Mouse (Mus musculus): ENCODE measurements at regions not wholly inside any gene's neighbourhood (a gene's known extent, or its start where the extent isn't known, plus 50 kb on each side); places are given as distances from the start of the nearest gene placed in this dataset.

DNA sequence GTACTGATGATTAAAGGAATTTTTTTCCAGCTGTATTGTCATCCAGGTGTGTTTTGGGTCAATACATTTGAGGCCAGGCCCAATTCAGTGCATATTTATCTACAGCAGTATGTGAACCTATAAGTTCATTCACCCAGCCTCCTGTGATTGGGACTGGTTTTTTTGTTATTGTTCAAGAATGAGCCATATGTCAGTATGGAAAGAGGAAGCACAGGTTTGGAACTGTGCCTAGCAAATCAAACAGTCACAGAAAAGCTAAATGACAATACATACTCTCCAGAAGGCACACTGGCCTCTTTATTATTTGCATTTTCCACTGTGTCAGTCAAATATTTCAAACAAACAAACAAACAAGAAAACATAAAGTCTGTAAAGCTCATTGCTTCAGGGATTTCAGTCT lies 134.7 kb downstream of the Rnd3 start:
- DNase-seq (ENCODE audit: low spot score in 2 of 2): no peak

DNA sequence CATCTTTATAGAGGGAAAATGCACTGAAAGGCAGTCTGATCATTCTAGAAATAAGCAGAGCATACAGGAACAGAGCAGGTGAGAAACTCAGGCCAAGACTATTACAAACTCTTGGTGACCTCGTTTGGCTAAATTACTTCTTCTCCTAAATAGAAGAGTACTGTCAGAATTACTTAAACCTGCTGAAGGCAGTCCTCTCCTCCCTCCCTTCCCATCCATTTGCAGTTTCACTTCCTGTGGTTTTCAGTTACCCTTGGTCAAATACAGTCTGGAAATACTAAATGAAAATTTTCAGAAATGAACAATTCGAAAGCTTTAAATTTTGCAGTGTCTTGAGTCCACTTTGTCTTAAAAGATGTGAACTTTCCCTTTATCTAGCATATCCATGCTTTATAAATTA lies 135.8 kb downstream of the Rnd3 start:
- no peak for DNase-seq (ENCODE audit: low spot score in 2 of 2)

DNA sequence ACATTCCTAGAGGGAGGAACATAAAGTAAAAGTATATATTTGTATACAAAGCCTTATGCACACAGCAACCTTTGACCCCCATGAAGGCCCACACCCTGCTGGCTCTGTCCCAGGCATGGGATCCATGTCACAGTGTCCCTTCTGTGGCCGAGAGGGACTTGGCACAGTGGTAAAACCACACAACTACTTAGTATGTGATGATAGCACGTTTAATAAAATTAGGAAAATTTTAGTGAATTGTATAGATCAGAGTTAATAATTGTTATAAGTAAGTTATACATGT lies 140.7 kb downstream of the Rnd3 start:
- no peak for DNase-seq (ENCODE audit: low spot score in 2 of 2)

DNA sequence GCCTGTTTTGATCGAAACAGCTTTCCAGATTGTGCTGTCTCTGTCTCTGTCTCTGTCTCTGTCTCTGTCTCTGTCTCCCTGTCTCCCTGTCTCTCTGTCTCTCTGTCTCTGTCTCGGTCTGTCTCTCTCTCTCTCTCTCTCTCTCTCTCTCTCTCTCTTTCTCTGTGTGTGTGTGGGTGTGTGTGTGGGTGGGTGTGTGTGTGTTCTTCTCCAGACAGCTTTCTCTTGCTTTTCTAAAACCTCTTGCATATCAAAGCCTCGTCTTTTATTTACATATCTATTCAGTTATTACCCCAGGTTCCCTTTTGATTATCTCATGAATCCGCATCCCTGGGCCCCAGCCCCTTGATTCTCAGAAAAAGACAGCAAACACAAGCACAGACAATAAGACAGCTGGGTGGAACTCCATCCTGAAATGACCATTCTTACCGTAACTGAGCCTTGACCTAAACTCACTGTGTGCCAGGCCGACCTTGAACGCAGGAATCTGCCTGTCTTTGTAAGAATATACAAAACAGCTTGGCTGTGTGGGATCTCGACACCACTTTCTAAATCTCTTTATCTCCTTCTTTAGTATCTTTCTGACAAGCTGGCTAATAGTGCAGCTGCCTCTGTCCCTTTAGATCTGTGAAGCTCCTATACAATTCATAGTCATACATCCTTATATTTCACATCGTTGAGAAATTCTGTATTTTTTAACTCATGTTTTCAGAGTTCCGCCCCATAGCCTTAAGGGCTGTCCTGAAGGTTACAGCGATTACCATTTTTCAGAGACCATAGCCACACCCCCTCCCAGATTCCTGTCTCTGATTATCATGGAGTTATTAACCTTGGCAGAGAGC lies 141.3 kb downstream of the Rnd3 start:
- DNase-seq (ENCODE audit: low spot score in 2 of 2): no peak

DNA sequence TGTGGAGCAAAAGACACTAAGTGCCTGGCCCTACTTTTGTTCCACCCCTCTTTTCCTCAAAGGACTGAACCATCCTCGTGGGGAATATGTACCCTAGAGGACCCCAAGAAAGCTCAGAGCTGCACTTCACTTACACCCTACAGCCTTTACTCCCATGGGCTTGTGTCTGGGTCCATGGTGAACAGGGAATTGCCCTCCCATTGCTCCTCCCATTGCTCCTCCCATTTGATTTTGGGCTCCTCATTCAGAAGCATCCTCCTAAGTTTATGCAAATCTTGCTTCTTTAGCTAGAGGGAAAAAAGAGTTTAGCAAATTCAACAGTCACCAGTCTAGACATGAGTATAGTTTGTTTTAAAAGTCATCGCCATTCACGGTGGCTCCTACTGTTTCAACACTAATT lies 142.1 kb downstream of the Rnd3 start:
- no peak for DNase-seq (ENCODE audit: low spot score in 2 of 2)

DNA sequence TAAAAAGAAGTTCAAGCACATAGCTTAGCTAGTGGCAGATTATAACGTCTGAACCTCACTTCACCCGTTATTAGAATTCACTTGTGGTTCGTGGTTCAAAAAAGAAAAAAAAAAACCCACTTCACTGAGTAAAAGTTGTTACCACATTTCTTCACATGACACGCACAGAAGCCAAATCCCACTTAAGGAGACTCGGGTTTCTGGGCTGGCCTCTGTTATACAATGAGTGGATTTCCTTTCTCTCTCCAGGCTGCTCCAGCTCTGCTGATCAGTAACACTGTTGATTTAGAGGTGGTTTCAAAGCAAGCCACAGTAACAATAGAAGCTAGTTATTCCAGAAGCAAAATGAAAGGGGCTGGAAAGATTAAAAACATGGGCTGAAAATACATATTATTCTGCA lies 147.4 kb downstream of the Rnd3 start:
- DNase-seq (ENCODE audit: low spot score in 2 of 2): no peak

DNA sequence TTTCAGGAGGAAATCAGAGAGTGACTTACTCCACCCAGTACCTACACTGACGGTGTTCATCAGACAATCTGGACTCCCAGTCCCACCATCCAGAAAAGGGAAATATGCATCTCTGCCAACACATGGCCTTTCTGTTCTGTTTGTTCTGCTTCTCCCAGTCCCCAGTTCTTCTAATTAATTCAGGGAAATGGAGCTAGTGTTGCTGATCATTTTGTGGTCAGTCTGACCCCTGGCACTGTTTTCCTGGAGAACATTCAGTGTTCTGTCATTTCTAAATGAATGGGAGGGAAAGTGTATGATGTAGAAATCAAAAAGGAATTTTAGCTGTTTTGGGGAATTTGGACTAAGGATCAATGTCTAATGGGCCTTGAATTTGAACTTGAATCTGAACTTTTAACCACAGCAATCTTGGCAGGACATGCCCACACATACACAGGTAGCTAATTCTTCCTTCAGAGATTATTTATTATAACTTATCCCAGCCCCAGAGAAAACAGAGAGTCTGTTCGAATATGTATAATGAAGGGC lies 165.0 kb downstream of the Rnd3 start:
- DNase-seq (ENCODE audit: low spot score in 2 of 2): no peak

DNA sequence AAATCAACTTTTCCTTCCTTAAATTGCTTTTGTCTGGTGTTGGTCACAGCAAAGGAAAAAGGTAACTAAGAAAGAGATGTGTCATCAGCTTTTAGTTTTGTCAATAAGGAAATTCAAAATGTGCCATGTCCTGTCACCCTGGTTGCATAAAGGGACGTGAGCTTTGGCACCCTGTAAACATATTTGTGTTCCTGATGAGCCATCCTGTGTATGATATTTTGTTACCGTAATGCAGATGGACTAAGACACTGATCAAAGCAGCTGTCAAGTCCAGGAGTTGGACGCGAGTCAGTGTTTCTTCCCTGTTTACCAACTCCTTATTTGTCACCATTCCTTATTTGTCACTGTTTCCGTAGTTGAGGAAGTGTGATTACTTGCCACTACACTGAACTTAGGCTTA lies 166.3 kb downstream of the Rnd3 start:
- no peak for DNase-seq (ENCODE audit: low spot score in 2 of 2)

DNA sequence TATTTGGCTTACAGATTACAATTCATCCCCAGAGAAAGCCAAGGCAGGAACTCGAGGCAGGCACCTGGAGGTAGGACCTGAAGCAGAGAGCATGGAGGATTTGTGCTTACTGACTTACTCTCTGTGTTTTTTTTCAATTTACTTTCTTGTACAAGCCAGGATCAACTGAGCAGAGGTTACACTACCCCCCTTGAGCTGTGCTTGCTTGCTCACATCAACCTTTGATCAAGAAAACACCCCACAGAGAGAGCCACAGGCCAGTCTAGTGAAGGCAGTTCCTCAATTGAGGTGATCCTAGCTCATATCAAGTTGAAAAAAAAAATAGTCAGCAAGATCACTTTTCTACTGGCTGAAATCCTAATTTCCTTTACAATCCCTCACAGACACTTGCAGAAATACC lies 170.6 kb downstream of the Rnd3 start:
- DNase-seq (ENCODE audit: low spot score in 2 of 2): no peak

DNA sequence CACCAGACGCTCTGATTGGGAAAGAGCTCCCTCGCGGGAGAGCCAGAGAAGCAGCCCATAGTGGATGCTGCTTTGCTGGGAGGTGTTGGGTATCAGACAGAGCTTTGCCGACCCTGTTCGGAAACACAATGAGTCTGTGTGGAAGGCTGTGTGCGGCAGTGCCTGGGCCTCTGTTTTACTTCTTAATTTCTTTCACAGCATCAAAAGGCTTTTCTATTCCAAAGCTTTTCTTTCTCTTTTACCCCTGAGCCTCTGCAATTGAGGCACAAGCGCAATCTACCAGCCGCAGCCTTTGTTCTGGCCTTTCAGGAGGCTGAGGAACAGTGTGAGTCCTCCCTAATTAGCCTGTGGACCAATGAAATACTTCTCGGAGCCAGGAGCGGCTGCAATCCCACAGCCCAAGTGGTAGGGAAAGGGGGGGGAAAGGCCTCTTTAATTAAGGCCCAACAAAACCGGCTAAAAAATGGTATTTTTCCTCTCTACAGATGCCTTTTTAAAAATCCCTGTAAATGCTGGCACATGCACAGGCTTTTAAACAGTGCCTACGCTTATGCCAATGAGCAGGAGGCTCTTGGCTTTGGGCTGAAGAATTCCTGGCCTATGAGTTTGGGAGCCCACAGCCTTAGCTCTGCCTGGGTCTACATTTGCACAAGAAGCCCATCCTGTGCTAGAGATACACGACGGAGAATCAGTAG lies 177.6 kb downstream of the Rnd3 start:
- DNase-seq (ENCODE audit: low spot score in 2 of 2): peak; percentile 5 to 50

DNA sequence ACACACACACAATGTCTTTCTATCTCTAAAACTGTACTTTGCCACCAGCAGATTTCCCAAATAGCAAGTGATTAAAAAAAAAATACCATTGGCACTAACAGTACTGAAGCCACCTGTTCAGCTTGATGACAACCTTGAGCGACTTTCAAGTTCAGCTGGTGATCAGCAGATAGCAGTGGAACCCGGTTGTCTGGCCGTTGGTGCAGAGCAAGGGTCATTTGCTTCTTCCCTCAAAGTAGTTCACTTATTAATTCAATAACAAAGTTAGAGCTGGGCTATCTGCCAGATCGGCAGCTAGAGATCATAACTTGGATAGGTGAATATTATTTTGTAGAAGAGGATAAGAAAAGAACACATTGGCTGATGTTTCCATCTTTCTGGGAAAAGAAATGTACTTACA lies 180.5 kb downstream of the Rnd3 start:
- no peak for DNase-seq (ENCODE audit: low spot score in 2 of 2)

DNA sequence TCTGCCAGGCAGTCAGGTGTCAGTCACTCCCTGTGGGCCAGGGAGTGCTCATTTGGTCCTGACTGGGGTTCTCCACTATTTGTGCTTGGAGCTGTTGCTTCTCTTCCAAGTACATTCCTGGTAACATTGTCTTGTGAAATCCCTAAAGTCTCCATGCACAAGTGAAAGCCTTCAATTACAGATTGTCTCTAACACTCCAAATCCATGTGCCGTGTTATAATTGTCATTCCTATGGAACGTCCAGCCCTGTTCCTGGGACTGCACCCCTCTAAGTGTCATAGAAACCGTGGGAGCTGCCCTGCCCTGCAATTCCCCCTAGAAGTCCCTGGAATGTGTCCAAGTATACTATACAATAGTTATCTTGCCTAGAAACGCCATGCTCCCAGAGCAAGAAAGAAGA lies 181.1 kb downstream of the Rnd3 start:
- no peak for DNase-seq (ENCODE audit: low spot score in 2 of 2)

DNA sequence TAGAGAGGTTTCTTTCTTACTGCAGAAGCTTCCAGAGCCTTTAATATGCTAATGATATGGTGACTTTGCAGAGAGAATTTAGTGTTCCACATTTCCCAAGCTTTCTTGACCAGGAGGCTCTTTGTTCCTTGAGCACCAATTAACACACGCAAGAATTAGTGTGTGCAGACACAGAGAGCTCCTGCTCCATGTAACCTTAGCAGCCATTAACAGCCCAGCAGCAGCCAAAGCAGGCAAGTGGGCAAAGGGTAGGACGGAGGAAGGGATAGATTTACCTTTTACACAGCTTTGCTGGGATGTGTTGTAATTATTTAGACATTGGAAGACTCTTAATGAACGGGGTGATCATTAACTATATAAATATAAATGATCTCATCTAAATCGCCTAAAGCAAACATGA lies 181.8 kb downstream of the Rnd3 start:
- DNase-seq (ENCODE audit: low spot score in 2 of 2): no peak

DNA sequence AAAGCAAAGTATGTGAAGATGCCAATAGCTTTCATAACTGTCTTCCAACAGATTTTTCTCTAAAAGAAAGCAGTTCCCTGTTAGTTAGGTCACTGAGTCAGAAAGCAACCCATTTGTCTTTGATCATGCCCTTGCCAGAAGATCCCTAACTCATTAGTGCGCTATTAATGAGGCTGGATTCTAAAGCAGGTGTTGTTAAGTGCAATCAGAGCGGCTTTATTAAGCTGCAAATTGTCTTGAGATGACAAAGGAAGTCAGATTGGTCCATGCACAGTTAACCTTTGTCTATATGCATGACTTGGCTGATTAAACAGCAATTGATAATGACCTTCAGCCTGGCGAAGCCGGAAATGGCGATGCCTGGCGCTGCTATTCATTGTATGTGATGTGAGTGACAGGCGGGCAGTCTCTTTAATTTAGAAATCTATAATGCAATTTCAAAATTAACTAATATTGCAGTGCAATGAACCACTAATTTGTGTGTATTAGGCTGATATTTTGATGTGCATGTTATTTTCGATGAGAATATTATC lies 183.4 kb downstream of the Rnd3 start:
- no peak for DNase-seq (ENCODE audit: low spot score in 2 of 2)

DNA sequence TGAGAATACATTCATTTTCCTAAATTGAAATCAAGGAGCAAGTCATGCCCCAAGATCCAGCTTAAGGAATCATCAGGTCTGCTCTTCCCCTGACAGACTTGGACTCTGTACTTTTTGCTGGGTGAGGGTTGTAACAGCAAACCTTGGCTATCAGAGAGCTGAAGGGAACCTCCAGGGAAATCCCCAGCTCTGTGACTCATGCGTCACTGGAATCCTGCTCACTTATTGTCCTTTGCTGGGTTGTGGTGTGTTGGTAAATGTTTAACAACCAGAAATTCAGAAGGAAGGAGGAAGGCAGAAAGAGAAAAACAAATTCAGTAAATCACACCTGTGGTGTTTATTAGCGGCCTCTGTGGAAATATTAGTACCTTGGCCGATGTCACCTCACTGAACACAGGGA lies 184.8 kb downstream of the Rnd3 start:
- no peak for DNase-seq (ENCODE audit: low spot score in 2 of 2)

DNA sequence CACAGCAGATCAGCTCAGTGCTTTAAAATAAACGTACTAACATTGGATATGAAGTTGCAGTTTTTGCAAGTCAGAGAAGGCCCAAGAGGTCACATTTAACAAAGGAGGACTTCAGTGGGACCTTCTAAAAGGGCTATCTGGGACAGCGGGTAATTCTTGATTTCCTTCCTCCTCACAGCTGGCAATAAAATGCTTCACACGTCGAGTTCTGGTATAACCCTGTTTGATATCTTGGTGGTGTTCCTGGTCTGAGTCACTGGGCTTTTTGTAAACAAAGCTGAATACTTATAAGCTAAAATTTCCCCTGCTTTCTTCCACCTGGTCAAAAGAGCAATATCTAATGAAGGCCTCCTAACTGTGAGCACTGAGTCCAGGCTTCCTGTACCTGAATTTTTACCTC lies 187.9 kb downstream of the Rnd3 start:
- DNase-seq (ENCODE audit: low spot score in 2 of 2): no peak

DNA sequence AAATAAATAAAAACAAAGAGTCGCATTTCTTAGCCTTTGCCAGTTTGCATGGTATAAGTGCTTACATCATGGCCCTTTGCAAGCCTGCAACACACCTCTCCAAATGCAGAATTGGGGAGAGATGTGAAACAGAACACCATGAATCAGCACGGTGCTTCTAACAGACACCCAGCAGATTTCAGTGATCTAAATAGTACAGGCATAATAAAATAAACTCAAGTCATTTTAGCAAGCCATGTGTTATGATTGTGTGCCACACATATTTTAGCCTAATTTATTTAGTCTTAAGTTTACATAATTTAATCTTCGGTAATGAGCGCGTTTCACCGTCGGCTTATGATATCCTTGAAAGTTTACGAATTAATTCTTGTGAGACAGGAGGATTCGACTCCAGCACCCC lies 189.6 kb downstream of the Rnd3 start:
- no peak for DNase-seq (ENCODE audit: low spot score in 2 of 2)

DNA sequence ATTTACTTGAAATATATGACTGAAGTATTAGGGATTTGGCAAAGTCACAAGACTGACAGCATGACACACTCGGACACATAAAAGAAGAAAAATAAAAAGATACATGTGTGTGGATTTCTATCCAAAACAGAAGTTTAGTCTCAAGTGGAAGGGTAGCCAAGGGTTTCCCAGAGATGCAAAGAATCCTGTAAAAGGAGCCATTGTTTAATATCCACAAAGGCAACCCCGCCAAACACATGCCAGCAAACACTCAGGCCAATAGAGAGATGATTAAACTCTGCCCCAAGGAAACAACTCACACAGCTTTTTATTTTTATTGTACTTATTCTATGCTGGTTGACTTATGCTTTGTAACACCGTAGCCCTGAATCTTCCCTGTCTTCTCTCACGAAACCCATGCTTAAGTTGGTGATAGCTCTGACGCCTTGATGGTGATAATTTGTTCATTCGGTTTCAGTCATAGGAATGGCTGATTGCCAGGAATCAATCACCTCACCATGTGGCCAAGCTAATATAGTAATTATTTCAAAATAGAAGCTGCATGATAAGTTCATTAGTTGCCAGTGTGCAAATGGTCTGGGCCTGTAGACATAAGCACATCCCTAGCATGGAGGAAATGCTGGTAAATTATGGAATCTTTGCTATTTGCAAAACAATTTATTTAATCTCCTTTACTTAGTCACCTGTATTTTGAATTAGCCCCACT lies 194.4 kb downstream of the Rnd3 start:
- DNase-seq (ENCODE audit: low spot score in 2 of 2): no peak

DNA sequence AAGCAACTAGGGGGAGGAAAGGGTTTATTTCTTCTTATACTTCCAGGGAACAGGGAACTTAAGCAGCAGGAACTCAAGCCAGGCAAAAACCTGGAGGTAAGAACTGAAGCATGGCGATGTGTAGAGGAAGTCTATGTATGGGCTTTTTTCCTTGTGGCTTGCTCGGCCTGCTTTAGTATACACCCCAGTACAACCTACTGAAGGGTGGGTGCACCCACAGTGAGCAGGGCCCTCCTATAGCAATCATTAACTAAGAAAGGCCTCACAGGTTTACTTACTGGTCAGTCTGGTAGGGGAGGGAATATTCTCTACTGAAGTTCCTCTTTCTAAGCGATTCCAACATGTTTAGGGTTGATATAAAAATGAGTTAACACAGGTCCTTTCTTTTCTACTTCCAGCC lies 197.9 kb downstream of the Rnd3 start:
- no peak for DNase-seq (ENCODE audit: low spot score in 2 of 2)

DNA sequence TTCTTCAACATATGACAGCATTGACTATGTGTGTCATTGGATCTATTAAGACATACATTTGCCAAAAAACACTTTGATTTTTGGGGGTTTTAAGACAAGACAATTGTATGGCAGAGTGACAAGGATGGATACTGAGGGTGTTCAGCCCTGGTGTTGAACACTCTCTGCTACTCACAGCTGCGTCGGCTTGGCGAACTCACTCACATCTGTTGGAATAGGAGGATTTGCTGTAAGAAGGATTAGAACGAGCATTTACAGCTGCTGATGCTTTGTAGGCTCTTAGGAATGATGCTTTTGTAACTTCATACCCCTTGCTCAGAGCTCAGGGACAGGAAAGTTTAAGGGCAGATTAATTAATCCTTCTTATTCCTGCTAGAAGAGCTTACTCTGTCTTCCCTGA lies 199.2 kb downstream of the Rnd3 start:
- no peak for DNase-seq (ENCODE audit: low spot score in 2 of 2)

DNA sequence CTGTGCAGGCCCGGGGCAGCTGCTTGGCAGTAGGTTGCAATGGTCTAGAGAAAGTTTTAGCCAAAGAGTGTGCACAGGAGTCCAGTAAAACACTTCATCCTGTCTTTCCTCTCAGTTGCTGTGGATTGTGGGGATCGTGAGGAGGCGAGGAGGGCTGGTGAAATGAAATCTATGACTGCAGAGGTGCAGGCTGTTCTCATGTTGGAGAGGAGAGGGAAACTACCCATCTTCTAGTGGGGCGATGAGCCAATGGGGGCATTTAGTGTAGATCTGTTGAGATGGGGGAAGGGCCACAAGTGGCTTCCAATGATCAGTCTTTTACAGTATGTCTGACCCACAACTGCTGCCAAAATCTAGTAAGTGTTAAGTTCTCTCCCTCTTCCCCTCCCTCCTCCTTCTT lies 203.4 kb downstream of the Rnd3 start:
- DNase-seq (ENCODE audit: low spot score in 2 of 2): no peak

DNA sequence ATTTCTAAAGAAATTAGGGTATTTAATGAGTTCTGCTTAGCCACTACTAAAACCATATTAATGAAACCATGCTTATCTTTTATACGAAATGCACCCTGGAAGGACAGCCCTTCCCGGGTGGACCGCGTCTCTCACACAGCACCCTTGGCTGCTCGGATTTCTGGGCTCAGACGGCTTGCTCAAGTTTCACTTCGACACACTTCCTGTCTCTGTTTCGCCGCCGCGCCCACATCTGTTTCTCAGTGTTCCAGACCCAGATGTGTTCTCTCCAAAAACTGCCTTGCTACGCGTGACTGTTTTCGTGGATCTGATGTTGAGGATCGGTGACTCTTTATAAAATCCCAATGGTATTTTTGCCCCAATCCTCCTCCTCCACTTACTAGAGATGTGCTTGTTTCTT lies 205.7 kb downstream of the Rnd3 start:
- DNase-seq (ENCODE audit: low spot score in 2 of 2): no peak
